Mouse (Mus musculus) myocyte (in vitro differentiated cells): ENCODE results near the gene Krt87. TPM values are rescaled to one million over a fixed set of nuclear protein-coding genes. Genes with fewer than 3 reads are reported as not detected.

Experiments used
- H3K27me3 ChIP-seq: one replicate; pipeline ENCODE4 v1.6.1; 2011; ENCODE audit not compliant: control insufficient read depth, insufficient read depth, insufficient read length
- H3K36me3 ChIP-seq: one replicate; pipeline ENCODE4 v1.6.1; 2011; ENCODE audit not compliant: control insufficient read depth, insufficient read depth
- H3K4me2 ChIP-seq: one replicate; pipeline ENCODE4 v1.6.1; 2011; ENCODE audit warnings: low read depth, control low read depth
- H3K4me3 ChIP-seq: one replicate; pipeline ENCODE4 v1.5.1; 2011; ENCODE audit warnings: mild to moderate bottlenecking, control low read depth, moderate library complexity
- H3K79me2 ChIP-seq: one replicate; pipeline ENCODE4 v1.6.1; 2011; ENCODE audit not compliant: control insufficient read depth, insufficient read depth
- H3ac ChIP-seq: one replicate; pipeline ENCODE4 v1.6.1; 2011; ENCODE audit not compliant: control insufficient read depth, insufficient read length
- CEBPB ChIP-seq: IDR thresholded peaks from 2 replicates; pipeline ENCODE4 v1.6.1; 2011; ENCODE audit warnings: mild to moderate bottlenecking, moderate library complexity; ENCODE audit not compliant: poor library complexity, insufficient read depth, severe bottlenecking
- E2F4 ChIP-seq: IDR thresholded peaks from one replicate; pipeline ENCODE4 v1.6.1; 2011; ENCODE audit warnings: mild to moderate bottlenecking, control low read depth, moderate library complexity; ENCODE audit not compliant: insufficient read depth
- MAX ChIP-seq: IDR thresholded peaks from one replicate; pipeline ENCODE4 v1.6.1; 2011; ENCODE audit warnings: low read depth, mild to moderate bottlenecking, control low read depth
- MYOD1 ChIP-seq, 3 experiments: IDR thresholded peaks; one replicate each; pipeline ENCODE4 v1.6.1; 2011; ENCODE audit warnings: control low read depth in 2 of 3, low read depth in 2 of 3, mild to moderate bottlenecking in 2 of 3, moderate library complexity in 1 of 3; ENCODE audit not compliant: insufficient read length in 2 of 3, control insufficient read depth in 1 of 3
- MYOG ChIP-seq, 3 experiments: IDR thresholded peaks; one replicate each; pipeline ENCODE4 v1.6.1; 2011; ENCODE audit warnings: control low read depth in 2 of 3, low read depth in 2 of 3, mild to moderate bottlenecking in 2 of 3; ENCODE audit not compliant: insufficient read length in 2 of 3, control insufficient read depth in 1 of 3, insufficient read depth in 1 of 3
- POLR2A ChIP-seq: IDR thresholded peaks from one replicate; pipeline ENCODE4 v1.6.1; 2011; ENCODE audit warnings: low read depth, mild to moderate bottlenecking, control low read depth, moderate library complexity; ENCODE audit not compliant: insufficient read length
- POLR2AphosphoS2 ChIP-seq: IDR thresholded peaks from one replicate; pipeline ENCODE4 v1.6.1; 2011; ENCODE audit warnings: low read depth, control low read depth; ENCODE audit not compliant: insufficient read length
- REST ChIP-seq: IDR thresholded peaks from one replicate; pipeline ENCODE4 v1.6.1; 2011; ENCODE audit warnings: mild to moderate bottlenecking, control low read depth, moderate library complexity; ENCODE audit not compliant: insufficient read depth, insufficient read length
- SRF ChIP-seq: IDR thresholded peaks from one replicate; pipeline ENCODE4 v1.6.1; 2011; ENCODE audit warnings: low read depth; ENCODE audit not compliant: control insufficient read depth, insufficient read length
- TCF12 ChIP-seq: IDR thresholded peaks from one replicate; pipeline ENCODE4 v1.6.1; 2011; ENCODE audit warnings: mild to moderate bottlenecking, control low read depth; ENCODE audit not compliant: poor library complexity, insufficient read depth, severe bottlenecking
- TCF3 ChIP-seq: IDR thresholded peaks from one replicate; pipeline ENCODE4 v1.6.1; 2011; ENCODE audit warnings: low read depth, control low read depth; ENCODE audit not compliant: insufficient read length
- USF1 ChIP-seq: IDR thresholded peaks from one replicate; pipeline ENCODE4 v1.6.1; 2011; ENCODE audit warnings: low read depth, mild to moderate bottlenecking, control low read depth, moderate library complexity
- polyA plus RNA-seq: library from polyadenylated mRNA; unstranded; fragments of >200 nt; fragmentation: generic; extraction: Trizol; gene quantifications from one replicate; pipeline ENCODE4 v1.2.1, GENCODE M21; 2012; ENCODE audit warnings: missing spikeins

Gene Krt87
- polyA plus RNA-seq, 1 experiment = not detected

- Histone ChIP-seq H3K79me2 (no peaks in the 10 kb centered on the region), H3K4me2 (peak overlapping the region; percentile 57), H3K4me3 (no peak overlapping the region), H3K36me3 (no peaks in the 10 kb centered on the region), H3ac (no peak overlapping the region), H3K27me3 (no peaks in the 10 kb centered on the region)
- TF ChIP-seq USF1 (no peak), MAX (no peak), POLR2A (no peak), MYOD1 (IDR thresholded peaks at IDR 0.05; ENCODE audit: control insufficient read depth in 1 of 3, insufficient read length in 2 of 3, low read depth in 2 of 3) (no peak), E2F4 (no peak), MYOG (IDR thresholded peaks at IDR 0.05; ENCODE audit: control insufficient read depth in 1 of 3, insufficient read depth in 1 of 3, insufficient read length in 2 of 3, low read depth in 2 of 3) (no peak), REST (no peak), TCF3 (no peak), SRF (no peak), CEBPB (no peak), POLR2AphosphoS2 (no peak), TCF12 (no peak)
Measured at GRCm38 (mm10) chr15:101453093-101453736, 14.6 kb upstream of the Krt87 start.

- TF ChIP-seq CEBPB (no peak), SRF (no peak), REST (no peak), E2F4 (no peak), MYOG (IDR thresholded peaks at IDR 0.05; ENCODE audit: control insufficient read depth in 1 of 3, insufficient read depth in 1 of 3, insufficient read length in 2 of 3, low read depth in 2 of 3) (no peak), TCF3 (no peak), USF1 (no peak), POLR2AphosphoS2 (no peak), POLR2A (no peak), MYOD1 (IDR thresholded peaks at IDR 0.05; ENCODE audit: control insufficient read depth in 1 of 3, insufficient read length in 2 of 3, low read depth in 2 of 3) (no peak), MAX (no peak)
- no peak within 1 kb of the TSS for H3K4me2 ChIP-seq
- no peaks in the 10 kb centered on the region for H3K79me2 ChIP-seq
- no peak within 1 kb of the TSS for H3K4me3 ChIP-seq
- H3K27me3 ChIP-seq = no peaks in the 10 kb centered on the region
- H3K36me3 ChIP-seq = no peaks in the 10 kb centered on the region
- no peak within 1 kb of the TSS for H3ac ChIP-seq
Measured at GRCm38 (mm10) chr15:101447444-101447843, 8.8 kb upstream of the Krt87 start, which contains the start of gene Krt88. Gene Krt88, plus strand, starts transcription at chr15:101447744.

- no peak overlapping the region for H3K4me2 ChIP-seq
- no peak overlapping the region for H3ac ChIP-seq
- H3K79me2 ChIP-seq = no peaks in the 10 kb centered on the region
Measured at GRCm38 (mm10) chr15:101446572-101446971, 8.0 kb upstream of the Krt87 start.

GRCm38 (mm10) chr15:101440837-101441236 lies 2.2 kb upstream of the Krt87 start:
- Histone ChIP-seq H3ac (no peak overlapping the region), H3K27me3 (peaks cover 43% of the 10 kb centered on the region), H3K4me2 (no peak overlapping the region), H3K36me3 (no peaks in the 10 kb centered on the region), H3K4me3 (no peak overlapping the region), H3K79me2 (no peaks in the 10 kb centered on the region)
- no peak for TF ChIP-seq MAX
- no peak for TF ChIP-seq POLR2AphosphoS2
- TF ChIP-seq MYOG (IDR thresholded peaks at IDR 0.05; ENCODE audit: control insufficient read depth in 1 of 3, insufficient read depth in 1 of 3, insufficient read length in 2 of 3, low read depth in 2 of 3) = no peak
- no peak for TF ChIP-seq E2F4
- TF ChIP-seq POLR2A = no peak
- no peak for TF ChIP-seq CEBPB
- no peak for TF ChIP-seq TCF3
- no peak for TF ChIP-seq MYOD1 (IDR thresholded peaks at IDR 0.05; ENCODE audit: control insufficient read depth in 1 of 3, insufficient read length in 2 of 3, low read depth in 2 of 3)
- no peak for TF ChIP-seq SRF
- no peak for TF ChIP-seq TCF12
- TF ChIP-seq REST = no peak
- no peak for TF ChIP-seq USF1

More at GRCm38 (mm10) chr15:101446572-101446971, 8.0 kb upstream of the Krt87 start:
- Histone ChIP-seq H3K36me3 (no peaks in the 10 kb centered on the region), H3K4me3 (no peak overlapping the region), H3K27me3 (no peaks in the 10 kb centered on the region)
- TF ChIP-seq CEBPB = no peak
- no peak for TF ChIP-seq POLR2AphosphoS2
- no peak for TF ChIP-seq USF1
- no peak for TF ChIP-seq REST
- TF ChIP-seq MYOD1 (IDR thresholded peaks at IDR 0.05; ENCODE audit: control insufficient read depth in 1 of 3, insufficient read length in 2 of 3, low read depth in 2 of 3) = no peak
- TF ChIP-seq POLR2A = no peak
- no peak for TF ChIP-seq MYOG (IDR thresholded peaks at IDR 0.05; ENCODE audit: control insufficient read depth in 1 of 3, insufficient read depth in 1 of 3, insufficient read length in 2 of 3, low read depth in 2 of 3)
- no peak for TF ChIP-seq MAX
